Mouse (Mus musculus): Measurements from ENCODE around the gene Mpv17.
A peak's percentile ranks its signal among the peaks of the same experiment; 100 is the strongest.

The Mpv17 gene

DNA sequence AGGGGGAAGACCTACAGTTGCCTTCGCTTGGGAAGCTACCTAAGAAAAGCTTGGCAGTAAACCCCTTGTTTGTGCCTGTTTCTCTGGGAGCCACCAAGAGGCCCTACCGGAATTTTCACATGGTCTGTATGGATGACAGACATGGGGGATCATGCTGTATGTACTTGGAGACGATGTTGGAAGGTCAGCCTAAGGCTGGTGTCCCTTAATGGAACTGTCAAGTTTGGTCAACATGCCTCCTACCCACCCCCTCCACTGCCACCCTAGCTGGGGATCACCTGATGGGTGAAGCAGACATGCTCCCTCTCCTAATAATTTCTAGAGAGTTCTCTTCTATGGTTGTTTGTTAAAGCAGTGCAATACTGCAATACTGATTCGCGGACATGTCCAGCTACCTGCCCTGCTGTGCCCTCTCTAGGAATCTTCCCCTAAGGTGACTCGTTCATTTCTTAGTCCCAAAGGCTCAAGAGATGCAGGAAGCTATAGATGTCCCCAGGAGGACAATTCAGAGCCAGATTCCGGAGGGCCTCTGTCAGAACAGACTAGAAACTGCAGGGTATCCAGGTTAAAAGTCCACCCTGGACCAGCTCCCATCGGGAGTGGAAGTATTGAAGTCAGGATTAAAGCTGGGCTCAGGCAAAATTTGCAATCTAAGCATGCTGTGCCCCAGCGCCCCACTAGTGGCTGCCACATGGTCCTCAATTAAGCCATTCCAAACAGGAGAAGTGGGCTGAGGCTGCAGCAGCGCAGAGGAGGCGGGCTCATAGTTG, 58.2 kb downstream of the Mpv17 start:
- DNase-seq: no peak

GRCm38 (mm10) chr5:31094799-31095691, 59.0 kb downstream of the Mpv17 start:
- DNase-seq: peak; percentile 55 to 68

DNA sequence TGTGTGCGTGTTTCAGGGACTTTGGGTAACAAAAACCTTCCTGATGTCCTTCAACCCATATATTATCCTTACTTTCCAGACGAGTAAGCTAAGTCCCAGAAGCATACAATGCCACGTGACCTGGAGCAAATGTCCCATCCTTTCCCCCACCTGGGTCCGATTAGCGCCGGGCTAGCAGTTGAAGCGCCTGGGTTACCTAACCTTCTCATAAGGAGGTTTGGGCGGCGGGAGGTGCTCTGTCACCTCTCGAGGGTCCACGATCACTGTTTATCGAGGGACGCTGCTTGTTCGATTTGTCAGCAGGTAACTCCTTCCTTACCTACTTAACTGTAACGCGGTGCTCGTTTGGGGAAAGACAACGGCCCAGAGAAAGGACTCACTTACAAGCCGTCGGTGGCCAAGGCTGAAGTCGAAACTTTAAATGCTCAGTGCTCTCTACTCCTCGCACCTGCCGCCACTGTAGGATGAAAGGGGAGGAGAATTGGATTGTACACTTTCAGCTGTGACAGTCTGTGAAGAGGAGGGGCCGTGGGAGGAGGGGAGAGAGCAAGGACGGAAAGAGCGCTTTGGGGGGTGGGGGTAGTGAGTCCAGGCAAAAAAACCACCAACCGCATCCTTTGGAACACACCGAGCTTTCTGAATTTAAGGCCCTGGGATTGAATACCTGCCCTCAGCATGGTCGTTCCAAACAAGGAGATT, 59.8 kb downstream of the Mpv17 start:
- DNase-seq: no peak

DNA sequence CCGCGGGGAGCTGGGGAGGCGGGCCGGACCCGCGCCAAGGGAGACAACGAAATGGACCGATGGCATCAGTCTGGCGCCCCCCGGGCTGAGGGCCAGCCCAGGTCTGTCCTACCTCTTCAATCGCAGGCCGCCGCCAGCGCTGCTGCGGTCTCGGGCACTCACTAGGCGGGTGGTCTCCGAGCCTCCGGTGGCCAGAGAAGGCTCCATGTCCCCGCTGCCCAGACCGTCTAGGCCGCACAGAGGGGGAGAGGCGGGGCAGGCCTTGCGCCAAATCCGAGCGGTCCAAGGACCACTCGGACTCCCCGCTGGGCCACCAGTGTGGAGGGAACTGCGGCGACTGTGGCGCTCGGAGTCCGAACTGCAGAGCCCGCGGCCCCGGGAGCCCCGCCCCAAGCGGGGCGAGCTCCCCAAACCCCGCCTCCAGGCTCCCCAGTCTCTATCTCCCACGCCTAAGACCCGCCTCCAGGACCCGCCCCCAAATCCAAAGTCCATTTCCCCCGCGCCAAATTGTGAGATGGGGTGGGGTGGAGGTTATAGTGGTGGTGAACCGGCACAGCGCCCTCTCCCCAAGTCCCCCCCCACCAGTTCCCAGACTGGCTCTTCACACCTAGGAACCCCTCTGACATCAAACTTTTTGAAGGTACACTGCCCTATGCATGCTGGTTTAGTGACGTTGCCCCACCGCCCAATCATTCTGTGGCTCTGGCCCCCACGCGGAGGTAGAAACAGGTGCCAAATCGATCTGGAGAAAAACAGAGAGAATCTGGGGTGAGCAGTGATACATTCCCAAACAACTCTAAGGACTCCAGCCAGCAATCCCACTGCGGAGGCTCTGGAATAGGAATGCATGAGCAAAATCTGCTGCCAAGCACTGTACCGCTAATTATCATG, 60.7 kb downstream of the Mpv17 start:
- DNase-seq: peak; percentile 72 to 83

DNA sequence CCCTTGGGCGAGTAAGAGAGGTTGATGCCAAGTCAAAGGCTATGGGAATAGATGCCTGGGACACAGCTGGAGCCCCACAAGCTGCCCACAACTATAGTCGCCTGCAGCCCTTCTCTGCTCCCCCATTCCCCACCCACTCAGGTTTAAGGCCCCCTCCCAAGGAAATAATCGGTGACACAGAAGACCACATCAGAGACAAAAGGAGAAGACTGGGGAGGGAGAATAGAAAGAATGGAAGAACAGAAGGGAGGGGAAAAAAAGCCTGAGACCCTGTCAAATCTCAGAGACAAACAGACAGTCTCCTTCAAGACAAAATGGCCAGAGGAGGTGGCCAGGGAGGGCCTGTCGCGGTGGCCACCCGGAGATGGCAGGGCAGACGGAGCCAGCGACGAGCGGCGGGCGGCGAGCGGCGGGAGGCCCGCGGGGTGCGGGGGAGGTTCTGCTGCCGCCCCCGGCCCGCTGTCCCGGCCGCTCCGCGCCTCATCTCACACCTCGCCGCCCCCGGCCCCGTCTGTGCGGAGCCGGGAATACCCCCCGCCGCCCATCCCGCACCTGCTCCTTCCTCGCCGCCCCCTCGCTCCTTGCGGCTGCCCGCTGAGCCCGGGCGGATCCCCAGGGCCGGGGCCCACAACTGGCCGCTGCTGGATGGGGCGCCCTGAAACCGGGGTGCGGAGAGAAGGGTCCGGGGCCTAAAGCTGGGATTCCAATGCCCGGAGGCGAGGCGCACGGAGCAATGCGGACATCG, 61.6 kb downstream of the Mpv17 start:
- DNase-seq: peak in 1 of 2 experiments; percentile 21
